Mouse (Mus musculus) monocyte, adult 5-6 weeks (primary cell): ENCODE data around the gene Spock2. TPM values are rescaled to one million over a fixed set of nuclear protein-coding genes. Genes with fewer than 3 reads are reported as not detected.
A peak's percentile ranks its signal among the peaks of the same experiment; 100 is the strongest.

Experiments used
- ATAC-seq: fragments of 153-309, 156-312 bp; replicated peaks from 2 replicates; pipeline ENCODE4 v1.8.0; 2017; ENCODE audit warnings: mild to moderate bottlenecking; ENCODE audit not compliant: low TSS enrichment, insufficient number of reproducible peaks, severe bottlenecking, poor library complexity, low FRiP score
- total RNA-seq: library from RNA; stranded (forward); fragments of 200-1000, 200-491, 200-594 nt; gene quantifications from 3 replicates; pipeline ENCODE4 v1.2.3, GENCODE M21; 2017

The Spock2 gene
- 0.10 to 0.58 TPM (median 0.21 TPM) in 3 replicates for total RNA-seq

- no peak for ATAC-seq
Observed at GRCm38 (mm10) chr10:60106146-60106530, at the start of gene Spock2. Gene Spock2 (plus strand): TSS chr10:60106219.

GRCm38 (mm10) chr10:60062173-60062572 is 43.8 kb upstream of the Spock2 start:
- ATAC-seq, result no peak

GRCm38 (mm10) chr10:60062931-60063330 is 43.1 kb upstream of the Spock2 start:
- ATAC-seq, result no peak

- 0 out of 2 replicates have a peak, but pooled peaks have one; percentile 29 for ATAC-seq
Observed at GRCm38 (mm10) chr10:60066524-60066923, 39.5 kb upstream of the Spock2 start.

- no peak for ATAC-seq
Observed at GRCm38 (mm10) chr10:60075159-60075558, 30.9 kb upstream of the Spock2 start.

GRCm38 (mm10) chr10:60077226-60077625 is 28.8 kb upstream of the Spock2 start:
- no peak for ATAC-seq

- ATAC-seq, result no peak
Observed at GRCm38 (mm10) chr10:60077736-60078560, 28.1 kb upstream of the Spock2 start.

GRCm38 (mm10) chr10:60078561-60078917 is 27.5 kb upstream of the Spock2 start:
- no peak for ATAC-seq

GRCm38 (mm10) chr10:60080171-60080570 is 25.8 kb upstream of the Spock2 start:
- no peak for ATAC-seq

GRCm38 (mm10) chr10:60080601-60080981 is 25.4 kb upstream of the Spock2 start:
- no peak for ATAC-seq

- ATAC-seq, result no peak
Observed at GRCm38 (mm10) chr10:60080982-60081825, 24.8 kb upstream of the Spock2 start.

- ATAC-seq, result no peak
Observed at GRCm38 (mm10) chr10:60081905-60082304, 24.1 kb upstream of the Spock2 start.

- no peak for ATAC-seq
Observed at GRCm38 (mm10) chr10:60084065-60084464, 22.0 kb upstream of the Spock2 start.

GRCm38 (mm10) chr10:60092311-60092710 is 13.7 kb upstream of the Spock2 start:
- ATAC-seq, result no peak

GRCm38 (mm10) chr10:60093751-60094150 is 12.3 kb upstream of the Spock2 start:
- no peak for ATAC-seq

GRCm38 (mm10) chr10:60095558-60095957 is 10.5 kb upstream of the Spock2 start:
- ATAC-seq, result no peak

GRCm38 (mm10) chr10:60096302-60096701 is 9.7 kb upstream of the Spock2 start:
- ATAC-seq, result no peak

- no peak for ATAC-seq
Observed at GRCm38 (mm10) chr10:60097146-60097545, 8.9 kb upstream of the Spock2 start.

- ATAC-seq, result no peak
Observed at GRCm38 (mm10) chr10:60097774-60098173, 8.2 kb upstream of the Spock2 start.
